Mouse (Mus musculus) limb, embryonic 10.5 days (tissue): Measurements from ENCODE around the gene Zfp428. TPM values are rescaled to one million over a fixed set of nuclear protein-coding genes. Genes with fewer than 3 reads are reported as not detected.
"Not testable (repeated sequence)": the region's sequence is repeated elsewhere in the genome, so short reads cannot be mapped to it uniquely, and the experiment has no call there.

Experiments used
- DNase-seq: peaks from one replicate; pipeline ENCODE4 v3.0.0-alpha.2; 2017; ENCODE audit warnings: low spot score
- H3K27ac ChIP-seq: fragments of 300-500 bp; sonication (generic); 2 replicates; pipeline ENCODE4 v1.5.1; 2016; ENCODE audit warnings: mild to moderate bottlenecking
- H3K27me3 ChIP-seq: fragments of 300-500 bp; sonication (generic); 2 replicates; pipeline ENCODE4 v1.6.1; 2016; ENCODE audit warnings: low read depth, mild to moderate bottlenecking; ENCODE audit not compliant: poor library complexity, severe bottlenecking
- H3K36me3 ChIP-seq: fragments of 300-500 bp; sonication (generic); 2 replicates; pipeline ENCODE4 v1.6.1; 2016; ENCODE audit warnings: mild to moderate bottlenecking, moderate library complexity
- H3K4me1 ChIP-seq: fragments of 300-500 bp; sonication (generic); 2 replicates; pipeline ENCODE4 v1.6.1; 2016
- H3K4me3 ChIP-seq: fragments of 300-500 bp; sonication (generic); 2 replicates; pipeline ENCODE4 v1.5.1; 2016; ENCODE audit warnings: mild to moderate bottlenecking, moderate library complexity
- H3K9me3 ChIP-seq: fragments of 300-500 bp; sonication (generic); replicated peaks from 2 replicates; pipeline ENCODE4 v1.6.1; 2016; ENCODE audit warnings: mild to moderate bottlenecking
- WGBS: fragments of 180-500 bp; shearing (Covaris S2); methylation state at CpG from one replicate; pipeline ENCODE4 v1.1.7; 2016; 5-methylcytosine and 5-hydroxymethylcytosine counted together
- polyA plus RNA-seq: library from polyadenylated mRNA; unstranded; fragments of >200 nt; fragmentation: Nextera tagmentation; extraction: Ambion mirVana; gene quantifications from 2 replicates; pipeline ENCODE4 v1.2.1, GENCODE M21; 2016

Zfp428 gene
- polyA plus RNA-seq, 1 experiment from 2014 or later, result 107 TPM

DNA sequence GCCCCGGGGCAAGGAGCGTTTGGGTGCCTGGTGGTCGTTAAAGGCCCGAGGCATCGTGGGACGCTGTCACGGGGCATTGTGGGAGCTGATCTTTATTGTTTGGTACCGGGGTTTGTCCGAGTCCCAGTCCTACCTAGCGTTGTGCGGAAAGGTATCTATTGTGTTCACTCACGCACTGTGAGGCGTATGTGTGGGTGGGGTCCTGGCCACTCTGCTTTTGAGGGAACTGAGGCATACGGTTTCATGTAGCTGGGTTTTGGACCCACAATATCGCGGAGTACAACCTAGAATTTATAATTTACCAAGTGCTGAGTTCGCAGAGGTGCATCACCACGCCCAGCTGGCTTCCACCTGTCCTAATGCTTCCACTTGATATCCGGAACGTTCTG lies 914 bp downstream of the Zfp428 start:
- Histone ChIP-seq H3K4me1 (peaks cover 42% of the 10 kb centered on the region), H3K9me3 (no peaks in the 10 kb centered on the region), H3K36me3 (peaks cover 25% of the 10 kb centered on the region), H3K27me3 (0 out of 2 replicates have a peak, but pooled peaks cover 10% of the 10 kb centered on the region), H3K4me3 (peak overlapping the region; percentile 78), H3K27ac (peak overlapping the region; percentile 100)
- no peak for DNase-seq
- WGBS, result 1% methylated on average over 20 of the region's 20 CpGs

DNA sequence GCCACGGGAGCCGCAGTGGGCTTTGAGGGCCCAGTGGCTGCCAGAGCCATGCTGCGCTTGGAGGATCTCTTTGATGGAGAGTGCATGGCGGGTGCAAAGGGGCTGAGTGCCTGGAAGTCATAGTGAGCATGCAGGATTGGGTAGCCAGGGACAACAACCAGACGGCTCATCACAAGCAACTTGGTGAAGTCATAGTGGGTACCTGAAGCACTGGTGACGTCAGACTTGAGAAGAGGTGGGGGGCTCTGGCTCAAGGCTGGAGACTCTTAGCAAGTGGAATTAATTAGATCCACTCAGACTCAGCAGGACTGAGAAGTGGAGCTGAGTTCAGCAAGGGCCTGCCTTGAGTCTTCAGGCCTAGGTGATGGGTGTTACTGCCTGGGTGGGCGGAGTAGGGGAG lies 5.5 kb downstream of the Zfp428 start, which contains the start of gene AC161166.1:
Gene AC161166.1, minus strand, starts transcription at position 101 of the 400 bp plus-strand sequence.
- 87% methylated on average over 7 of the region's 7 CpGs for WGBS
- no peaks in the 10 kb centered on the region for H3K27me3 ChIP-seq
- no peak within 1 kb of the TSS for H3K27ac ChIP-seq
- no peak within 1 kb of the TSS for H3K4me3 ChIP-seq
- DNase-seq, result no peak
- peaks cover 9% of the 10 kb centered on the region for H3K4me1 ChIP-seq
- peaks cover 71% of the 10 kb centered on the region for H3K36me3 ChIP-seq
- no peaks in the 10 kb centered on the region for H3K9me3 ChIP-seq

DNA sequence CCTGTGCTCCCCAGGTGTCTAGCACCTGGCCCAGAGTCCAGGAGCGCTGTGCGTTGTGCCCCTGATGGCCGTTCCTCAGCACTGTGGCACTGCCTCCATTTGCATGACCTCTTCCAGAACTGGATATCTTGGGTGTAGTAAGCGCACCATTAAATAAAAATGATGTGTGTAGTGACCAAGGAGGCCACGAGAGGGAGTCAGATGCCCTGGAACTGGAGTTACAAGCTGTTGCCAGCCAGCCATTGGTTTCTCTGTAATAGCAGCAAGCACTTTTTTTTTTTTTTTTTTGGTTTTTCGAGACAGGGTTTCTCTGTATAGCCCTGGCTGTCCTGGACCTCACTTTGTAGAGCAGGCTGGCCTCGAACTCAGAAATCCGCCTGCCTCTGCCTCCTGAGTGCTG lies 9.5 kb downstream of the Zfp428 start:
- H3K9me3 ChIP-seq, H3K27ac ChIP-seq, DNase-seq, H3K27me3 ChIP-seq, H3K4me1 ChIP-seq, H3K4me3 ChIP-seq: not testable (repeated sequence)
- WGBS, result 63% methylated on average over 8 of the region's 8 CpGs
- H3K36me3 ChIP-seq, result peaks cover 75% of the 10 kb centered on the region

DNA sequence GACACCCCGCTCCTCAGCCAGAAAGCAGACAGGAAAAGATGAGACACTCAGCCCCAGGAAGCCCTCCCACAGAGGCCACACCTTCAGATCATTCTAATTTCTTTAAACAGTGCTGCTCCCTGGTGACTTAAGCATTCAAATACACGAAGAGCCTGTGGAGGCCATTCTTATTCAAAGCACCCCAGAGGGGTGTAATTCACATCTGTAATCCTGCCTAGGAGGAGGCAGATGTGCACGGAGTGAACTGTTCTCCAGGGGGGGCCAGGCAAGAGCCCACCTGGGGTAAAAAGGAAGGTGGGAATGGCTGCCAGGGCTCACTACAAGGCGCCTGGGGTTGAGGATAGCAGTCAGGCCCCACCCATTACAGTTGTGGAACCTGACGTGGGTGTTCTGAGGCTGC lies 10.3 kb downstream of the Zfp428 start:
- H3K27ac ChIP-seq, result no peak overlapping the region
- H3K36me3 ChIP-seq, result peaks cover 68% of the 10 kb centered on the region
- H3K4me3 ChIP-seq, result no peak overlapping the region
- H3K4me1 ChIP-seq, result no peaks in the 10 kb centered on the region; the same call in 1 of the 2 replicates
- no peaks in the 10 kb centered on the region for H3K9me3 ChIP-seq
- WGBS, result 63% methylated on average over 5 of the region's 5 CpGs
- H3K27me3 ChIP-seq, result no peaks in the 10 kb centered on the region
- no peak for DNase-seq

DNA sequence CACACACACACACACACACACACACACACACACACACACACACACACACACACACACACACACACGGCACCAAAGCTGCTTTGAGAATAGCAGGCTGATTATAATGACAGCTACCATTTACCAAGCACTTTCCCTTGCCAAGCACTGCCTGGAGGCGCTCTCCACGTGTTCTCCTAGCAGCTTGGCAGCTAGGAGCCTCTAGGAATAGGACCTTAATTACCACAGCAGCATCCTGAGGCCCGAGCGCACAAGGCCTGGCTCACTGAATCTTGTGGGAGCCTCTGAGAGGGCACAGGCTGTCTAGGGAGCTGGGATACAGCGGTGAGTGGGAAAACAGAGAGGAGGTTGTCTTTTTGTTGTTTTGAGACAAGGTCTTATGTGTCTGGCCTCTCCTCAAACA lies 10.8 kb downstream of the Zfp428 start:
- WGBS, result 69% methylated on average over 6 of the region's 6 CpGs
- H3K36me3 ChIP-seq, result peaks cover 62% of the 10 kb centered on the region
- no peaks in the 10 kb centered on the region for H3K9me3 ChIP-seq
- no peak overlapping the region for H3K4me3 ChIP-seq
- no peaks in the 10 kb centered on the region; the same call in 1 of the 2 replicates for H3K4me1 ChIP-seq
- no peaks in the 10 kb centered on the region for H3K27me3 ChIP-seq
- no peak overlapping the region for H3K27ac ChIP-seq
- no peak for DNase-seq

DNA sequence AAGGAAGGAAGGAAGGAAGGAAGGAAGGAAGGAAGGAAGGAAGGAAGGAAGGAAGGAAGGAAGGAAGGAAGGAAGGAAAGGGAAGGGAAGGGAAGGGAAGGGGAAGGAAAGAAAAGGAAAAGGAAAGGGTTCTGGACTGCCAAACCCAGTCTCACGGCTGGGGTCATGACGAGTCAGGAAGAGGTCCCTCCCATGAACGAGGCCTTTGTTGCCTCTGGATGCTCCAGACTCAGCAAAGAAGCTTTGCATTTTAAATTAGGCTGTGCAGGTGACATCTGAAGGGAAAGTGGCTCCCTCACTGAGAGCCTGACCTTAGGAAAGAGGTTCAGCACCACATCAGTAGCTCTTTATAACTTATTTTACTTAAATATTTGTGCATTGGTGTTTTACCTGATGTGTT lies 12.3 kb downstream of the Zfp428 start:
- WGBS, result 67% methylated on average over 3 of the region's 3 CpGs
- Histone ChIP-seq H3K36me3 (peaks cover 47% of the 10 kb centered on the region), H3K4me1 (no peaks in the 10 kb centered on the region; the same call in 1 of the 2 replicates), H3K27me3 (no peaks in the 10 kb centered on the region), H3K4me3 (no peak overlapping the region), H3K27ac (no peak overlapping the region), H3K9me3 (no peaks in the 10 kb centered on the region)
- DNase-seq, result no peak

DNA sequence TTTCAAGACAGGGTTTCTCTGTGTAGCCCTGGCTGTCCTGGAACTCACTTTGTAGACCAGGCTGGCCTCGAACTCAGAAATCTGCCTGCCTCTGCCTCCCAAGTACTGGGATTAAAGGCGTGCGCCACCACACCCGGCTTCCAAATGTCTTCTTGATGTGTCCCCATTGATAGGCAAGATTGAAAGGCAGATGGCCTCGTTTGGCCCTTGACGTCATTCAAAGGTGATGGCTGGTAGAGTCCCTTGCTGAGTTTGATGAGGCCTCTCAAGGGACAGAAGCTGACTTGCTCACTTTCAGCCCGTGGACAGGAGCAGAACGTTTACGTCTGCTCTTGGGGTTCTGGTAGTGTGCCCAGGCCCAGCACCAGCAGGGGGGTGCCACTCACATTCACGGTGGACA lies 13.2 kb downstream of the Zfp428 start:
- not testable (repeated sequence) for DNase-seq, H3K4me3 ChIP-seq, H3K4me1 ChIP-seq, H3K27me3 ChIP-seq, H3K9me3 ChIP-seq, H3K27ac ChIP-seq
- 90% methylated on average over 10 of the region's 10 CpGs for WGBS
- H3K36me3 ChIP-seq, result peaks cover 38% of the 10 kb centered on the region

DNA sequence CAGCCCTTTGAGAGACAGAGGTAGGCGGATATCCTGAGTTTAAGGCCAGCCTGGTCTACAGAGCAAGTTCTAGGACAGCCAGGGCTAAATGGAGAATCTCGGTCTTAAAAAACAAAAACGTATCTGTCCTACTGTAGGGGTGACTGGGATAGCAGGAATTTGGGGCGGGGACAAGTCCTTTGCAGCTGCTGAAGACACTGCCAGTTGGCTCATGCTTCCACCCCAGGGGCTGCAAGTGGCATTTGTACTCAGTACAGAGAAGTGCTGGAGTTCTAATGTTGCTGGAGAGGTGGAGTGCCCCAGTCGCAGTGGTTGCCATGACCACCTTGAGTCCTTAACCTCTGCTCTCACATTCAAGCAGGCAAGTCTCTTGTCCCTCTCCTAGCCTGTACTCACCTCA lies 16.0 kb downstream of the Zfp428 start:
- Histone ChIP-seq H3K27me3 (no peaks in the 10 kb centered on the region), H3K4me3 (no peak overlapping the region), H3K4me1 (no peaks in the 10 kb centered on the region), H3K36me3 (peaks cover 11% of the 10 kb centered on the region), H3K9me3 (no peaks in the 10 kb centered on the region), H3K27ac (no peak overlapping the region)
- no peak for DNase-seq
- WGBS, result 66% methylated on average over 5 of the region's 5 CpGs

DNA sequence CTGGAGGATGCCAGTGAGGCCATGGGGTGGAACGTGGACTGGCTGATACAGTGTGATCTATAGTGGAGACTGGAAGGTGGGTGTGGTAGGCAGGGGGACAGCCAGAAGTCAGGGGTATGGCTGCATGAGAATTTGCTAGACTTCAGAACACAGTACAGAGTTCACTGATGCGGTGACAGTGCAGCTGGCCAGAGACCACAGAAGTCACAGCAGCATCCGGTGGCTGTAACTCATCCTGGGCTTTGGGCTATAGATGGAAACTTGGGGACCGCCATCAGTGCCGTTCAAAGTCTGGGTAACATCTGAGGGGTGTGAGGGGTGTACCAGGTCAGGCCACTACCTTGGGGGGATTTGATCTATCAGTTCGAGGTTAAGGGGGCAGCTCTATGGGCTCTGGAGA lies 16.9 kb downstream of the Zfp428 start:
- Histone ChIP-seq H3K4me3 (no peak overlapping the region), H3K27me3 (no peaks in the 10 kb centered on the region), H3K4me1 (no peaks in the 10 kb centered on the region), H3K36me3 (peaks cover 2% of the 10 kb centered on the region), H3K27ac (no peak overlapping the region), H3K9me3 (no peaks in the 10 kb centered on the region)
- no peak for DNase-seq
- 85% methylated on average over 6 of the region's 6 CpGs for WGBS

DNA sequence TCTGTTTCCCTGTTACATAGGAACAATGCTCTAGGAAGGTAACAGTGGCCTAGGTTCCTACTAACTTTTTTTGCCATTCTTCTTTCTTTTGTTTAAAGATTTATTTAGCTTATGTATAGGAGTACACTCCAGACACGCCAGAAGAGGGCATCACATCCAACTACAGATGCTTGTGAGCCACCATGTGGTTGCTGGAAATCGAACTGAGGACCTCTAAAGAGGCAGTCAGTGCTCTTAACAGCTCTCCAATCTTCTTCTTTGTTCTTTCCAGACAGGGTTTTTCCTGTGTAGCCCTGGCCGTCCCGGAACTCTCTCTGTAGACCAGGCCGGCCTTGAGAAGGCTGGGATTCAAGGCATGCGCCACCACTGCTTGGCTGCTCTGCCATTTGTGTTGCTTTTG lies 18.2 kb downstream of the Zfp428 start:
- Histone ChIP-seq H3K27ac (no peak overlapping the region), H3K4me1 (peaks cover 7% of the 10 kb centered on the region)
- WGBS, result 80% methylated on average over 6 of the region's 6 CpGs

DNA sequence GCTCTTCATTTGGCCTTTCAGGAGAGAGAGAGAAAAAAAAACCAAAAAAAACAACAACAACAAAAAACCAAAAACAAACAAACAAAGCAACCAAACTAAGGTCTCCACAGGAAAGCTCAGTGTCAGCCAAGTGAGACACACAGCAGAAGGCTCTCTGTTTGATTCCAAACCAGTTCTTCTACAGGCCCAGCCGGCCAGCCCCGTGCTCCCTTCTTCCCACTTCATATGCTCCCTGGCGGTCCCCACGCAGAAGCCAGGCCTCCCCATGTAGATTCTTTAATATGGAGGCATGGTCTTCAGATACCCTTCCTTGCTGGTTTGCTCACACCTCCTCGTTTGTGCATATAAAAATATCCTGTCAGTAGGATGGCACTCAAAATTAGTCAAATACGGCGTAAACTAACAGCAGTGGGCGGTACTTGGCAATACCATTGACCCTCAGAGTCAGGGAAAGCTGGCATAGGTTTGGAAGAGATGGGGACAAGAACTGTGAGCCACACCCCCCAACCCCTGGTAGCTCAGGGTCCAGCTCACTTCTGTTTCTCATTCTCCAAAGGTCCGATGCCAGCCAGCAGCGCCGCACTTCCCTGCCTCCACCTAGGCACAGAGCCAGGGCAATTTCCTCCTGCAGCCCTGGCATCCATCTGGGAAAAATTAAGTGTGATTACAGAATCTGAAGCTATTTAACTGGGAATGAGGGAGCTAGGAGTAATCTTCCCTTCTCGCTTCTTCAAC lies 19.0 kb downstream of the Zfp428 start:
- H3K4me1 ChIP-seq, result peaks cover 8% of the 10 kb centered on the region
- 90% methylated on average over 12 of the region's 12 CpGs for WGBS
- no peak overlapping the region for H3K4me3 ChIP-seq
- no peak for DNase-seq
- no peak overlapping the region for H3K27ac ChIP-seq
- no peaks in the 10 kb centered on the region for H3K27me3 ChIP-seq
- H3K36me3 ChIP-seq, result no peaks in the 10 kb centered on the region
- no peaks in the 10 kb centered on the region for H3K9me3 ChIP-seq

More for the DNA sequence above, 18.2 kb downstream of the Zfp428 start:
- H3K27me3 ChIP-seq, result no peaks in the 10 kb centered on the region
- no peaks in the 10 kb centered on the region for H3K36me3 ChIP-seq
- H3K9me3 ChIP-seq, result no peaks in the 10 kb centered on the region
- H3K4me3 ChIP-seq, result no peak overlapping the region
- no peak for DNase-seq

DNA sequence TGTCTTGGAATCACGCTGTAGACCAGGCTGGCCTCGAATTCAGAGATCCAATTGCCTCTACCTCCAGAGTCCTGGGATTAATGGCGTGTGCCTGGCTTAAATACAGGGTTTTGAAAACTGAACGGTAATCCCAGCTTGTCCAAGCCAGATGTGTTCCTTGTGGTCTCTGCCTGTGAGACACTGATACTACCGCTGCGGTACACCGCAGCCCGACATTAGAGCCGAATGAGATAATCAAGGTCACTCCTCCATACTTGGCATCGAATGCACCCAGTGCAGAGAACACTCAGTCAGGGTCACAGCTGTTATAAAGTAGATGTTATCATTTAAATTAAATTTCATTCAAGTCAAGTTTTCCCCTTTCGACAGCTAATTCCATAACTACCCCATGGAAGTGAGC lies 22.1 kb downstream of the Zfp428 start:
- Histone ChIP-seq H3K27ac (no peak overlapping the region), H3K36me3 (peaks cover 14% of the 10 kb centered on the region), H3K4me1 (peaks cover 32% of the 10 kb centered on the region), H3K27me3 (peaks cover 20% of the 10 kb centered on the region), H3K4me3 (no peak overlapping the region; the same call in 1 of the 2 replicates), H3K9me3 (no peaks in the 10 kb centered on the region)
- 94% methylated on average over 11 of the region's 11 CpGs for WGBS
- no peak for DNase-seq

DNA sequence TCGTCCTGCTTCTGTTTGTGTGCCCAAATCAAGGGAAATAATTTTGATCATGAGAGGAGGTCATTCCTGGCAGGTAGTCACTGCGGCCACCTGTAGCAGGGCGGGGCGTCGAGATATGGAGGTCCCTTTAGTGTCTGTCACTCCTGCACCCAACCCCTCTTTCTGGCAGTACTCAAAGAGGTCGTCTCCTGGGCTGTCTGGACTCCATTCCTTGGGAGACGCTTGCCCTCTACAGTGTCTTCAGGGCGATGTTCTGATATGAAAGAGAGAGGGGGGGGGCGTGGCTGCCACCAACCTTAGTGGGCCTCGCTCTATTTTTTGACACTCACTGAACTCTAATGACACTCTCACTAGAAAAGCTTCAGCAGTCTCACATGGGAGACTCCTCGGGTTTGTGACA lies 22.8 kb downstream of the Zfp428 start:
- DNase-seq, result no peak
- peak overlapping the region; percentile 92; the same call in 1 of the 2 replicates for H3K27ac ChIP-seq
- peaks cover 27% of the 10 kb centered on the region for H3K27me3 ChIP-seq
- peaks cover 39% of the 10 kb centered on the region for H3K4me1 ChIP-seq
- peak overlapping the region; percentile 64 for H3K4me3 ChIP-seq
- WGBS, result 62% methylated on average over 11 of the region's 11 CpGs
- H3K9me3 ChIP-seq, result no peaks in the 10 kb centered on the region
- H3K36me3 ChIP-seq, result peaks cover 21% of the 10 kb centered on the region
